Mouse (Mus musculus) neural tube, embryonic 12.5 days (tissue): Measurements from ENCODE around the gene Dppa4. TPM values are rescaled to one million over a fixed set of nuclear protein-coding genes. Genes with fewer than 3 reads are reported as not detected.

ENCODE experiments used
- ATAC-seq: fragments of 200-750 bp; cut with Nextera tagmentation; 2 replicates; pipeline ENCODE4 v1.8.0; 2017; ENCODE audit warnings: low read depth, mild to moderate bottlenecking, moderate TSS enrichment, moderate library complexity; ENCODE audit not compliant: low FRiP score
- H3K27ac ChIP-seq: fragments of 300-500 bp; sonication (generic); 2 replicates; pipeline ENCODE4 v1.5.1; 2016
- H3K27me3 ChIP-seq: fragments of 300-500 bp; sonication (generic); replicated peaks from 2 replicates; pipeline ENCODE4 v1.6.1; 2016; ENCODE audit warnings: mild to moderate bottlenecking
- H3K36me3 ChIP-seq: fragments of 300-500 bp; sonication (generic); 2 replicates; pipeline ENCODE4 v1.6.1; 2016; ENCODE audit warnings: mild to moderate bottlenecking
- H3K4me1 ChIP-seq: fragments of 300-500 bp; sonication (generic); 2 replicates; pipeline ENCODE4 v1.6.1; 2016
- H3K4me2 ChIP-seq: fragments of 300-500 bp; sonication (generic); replicated peaks from 2 replicates; pipeline ENCODE4 v1.6.1; 2016; ENCODE audit warnings: mild to moderate bottlenecking
- H3K4me3 ChIP-seq: fragments of 300-500 bp; sonication (generic); 2 replicates; pipeline ENCODE4 v1.5.1; 2016
- H3K9ac ChIP-seq: fragments of 300-500 bp; sonication (generic); 2 replicates; pipeline ENCODE4 v1.6.1; 2016; ENCODE audit warnings: mild to moderate bottlenecking
- H3K9me3 ChIP-seq: fragments of 300-500 bp; sonication (generic); 2 replicates; pipeline ENCODE4 v1.6.1; 2016; ENCODE audit warnings: mild to moderate bottlenecking
- WGBS: fragments of 180-500 bp; shearing (Covaris S2); methylation state at CpG from one replicate; pipeline ENCODE4 v1.1.7; 2016; 5-methylcytosine and 5-hydroxymethylcytosine counted together
- polyA plus RNA-seq: library from polyadenylated mRNA; unstranded; fragments of >200 nt; fragmentation: Nextera tagmentation; extraction: Ambion mirVana; gene quantifications from 2 replicates; pipeline ENCODE4 v1.2.1, GENCODE M21; 2016

The Dppa4 gene
- polyA plus RNA-seq, result not detected in 2 replicates

- no peak within 1 kb of the TSS for H3K9ac ChIP-seq
- ATAC-seq, result no peak
- no peak within 1 kb of the TSS for H3K4me3 ChIP-seq
- no peaks in the 10 kb centered on the region for H3K27me3 ChIP-seq
- no peaks in the 10 kb centered on the region for H3K4me1 ChIP-seq
- WGBS, result 84% methylated on average over 4 of the region's 4 CpGs
- H3K36me3 ChIP-seq, result no peaks in the 10 kb centered on the region
- H3K9me3 ChIP-seq, result no peaks in the 10 kb centered on the region
- H3K4me2 ChIP-seq, result no peak within 1 kb of the TSS
- no peak within 1 kb of the TSS for H3K27ac ChIP-seq
Measured at GRCm38 (mm10) chr16:48283517-48283916, at the start of gene Dppa4. Gene Dppa4 (plus strand): TSS chr16:48283733.

- Histone ChIP-seq H3K4me3 (no peak overlapping the region), H3K27ac (no peak overlapping the region), H3K9me3 (no peaks in the 10 kb centered on the region), H3K27me3 (no peaks in the 10 kb centered on the region), H3K9ac (no peak overlapping the region), H3K36me3 (no peaks in the 10 kb centered on the region), H3K4me2 (no peak overlapping the region), H3K4me1 (no peaks in the 10 kb centered on the region)
- 81% methylated on average over 1 of the region's 1 CpGs for WGBS
- ATAC-seq, result no peak
Measured at GRCm38 (mm10) chr16:48234999-48235398, 48.5 kb upstream of the Dppa4 start.

GRCm38 (mm10) chr16:48237676-48238075, 45.9 kb upstream of the Dppa4 start:
- Histone ChIP-seq H3K27me3 (no peaks in the 10 kb centered on the region), H3K27ac (no peak overlapping the region), H3K4me2 (no peak overlapping the region), H3K4me3 (no peak overlapping the region), H3K36me3 (no peaks in the 10 kb centered on the region), H3K9ac (no peak overlapping the region), H3K4me1 (no peaks in the 10 kb centered on the region), H3K9me3 (no peaks in the 10 kb centered on the region)
- WGBS, result 94% methylated on average over 7 of the region's 7 CpGs
- ATAC-seq, result no peak

GRCm38 (mm10) chr16:48247044-48247661, 36.4 kb upstream of the Dppa4 start:
- no peak for ATAC-seq

GRCm38 (mm10) chr16:48252824-48253223, 30.7 kb upstream of the Dppa4 start:
- Histone ChIP-seq H3K9ac (no peak overlapping the region), H3K36me3 (no peaks in the 10 kb centered on the region), H3K4me1 (no peaks in the 10 kb centered on the region), H3K27ac (no peak overlapping the region), H3K4me3 (no peak overlapping the region), H3K27me3 (no peaks in the 10 kb centered on the region), H3K4me2 (no peak overlapping the region), H3K9me3 (no peaks in the 10 kb centered on the region)
- 75% methylated on average over 4 of the region's 4 CpGs for WGBS
- ATAC-seq, result no peak

More at GRCm38 (mm10) chr16:48247044-48247661, 36.4 kb upstream of the Dppa4 start:
- Histone ChIP-seq H3K27me3 (no peaks in the 10 kb centered on the region), H3K9ac (no peak overlapping the region), H3K4me3 (no peak overlapping the region), H3K4me1 (no peaks in the 10 kb centered on the region), H3K9me3 (no peaks in the 10 kb centered on the region), H3K4me2 (no peak overlapping the region), H3K27ac (no peak overlapping the region), H3K36me3 (no peaks in the 10 kb centered on the region)
- WGBS, result 91% methylated on average over 2 of the region's 2 CpGs

GRCm38 (mm10) chr16:48254584-48254983, 28.9 kb upstream of the Dppa4 start:
- Histone ChIP-seq H3K27me3 (no peaks in the 10 kb centered on the region), H3K4me1 (no peaks in the 10 kb centered on the region), H3K9me3 (no peaks in the 10 kb centered on the region), H3K27ac (no peak overlapping the region), H3K4me2 (no peak overlapping the region), H3K4me3 (no peak overlapping the region), H3K9ac (no peak overlapping the region), H3K36me3 (no peaks in the 10 kb centered on the region)
- no peak for ATAC-seq
- WGBS, result 91% methylated on average over 5 of the region's 5 CpGs

- H3K27ac ChIP-seq, result no peak overlapping the region
- H3K9me3 ChIP-seq, result no peaks in the 10 kb centered on the region
- no peak overlapping the region for H3K4me3 ChIP-seq
- no peak for ATAC-seq
- no peak overlapping the region for H3K4me2 ChIP-seq
- no peaks in the 10 kb centered on the region for H3K36me3 ChIP-seq
- 95% methylated on average over 4 of the region's 4 CpGs for WGBS
- H3K27me3 ChIP-seq, result no peaks in the 10 kb centered on the region
- no peak overlapping the region for H3K9ac ChIP-seq
- H3K4me1 ChIP-seq, result no peaks in the 10 kb centered on the region
Measured at GRCm38 (mm10) chr16:48259519-48259918, 24.0 kb upstream of the Dppa4 start.

- Histone ChIP-seq H3K4me3 (no peak overlapping the region), H3K27me3 (no peaks in the 10 kb centered on the region), H3K27ac (no peak overlapping the region), H3K4me2 (no peak overlapping the region), H3K36me3 (no peaks in the 10 kb centered on the region), H3K4me1 (no peaks in the 10 kb centered on the region), H3K9ac (no peak overlapping the region), H3K9me3 (no peaks in the 10 kb centered on the region)
- no peak for ATAC-seq
- 88% methylated on average over 1 of the region's 1 CpGs for WGBS
Measured at GRCm38 (mm10) chr16:48262901-48263300, 20.6 kb upstream of the Dppa4 start.

GRCm38 (mm10) chr16:48265856-48266255, 17.7 kb upstream of the Dppa4 start:
- WGBS, result 83% methylated on average over 4 of the region's 4 CpGs
- ATAC-seq, result no peak
- H3K4me1 ChIP-seq, result no peaks in the 10 kb centered on the region

GRCm38 (mm10) chr16:48276940-48277339, 6.6 kb upstream of the Dppa4 start:
- Histone ChIP-seq H3K9ac (no peak overlapping the region), H3K4me2 (no peak overlapping the region), H3K27ac (no peak overlapping the region), H3K9me3 (no peaks in the 10 kb centered on the region), H3K4me3 (no peak overlapping the region), H3K36me3 (no peaks in the 10 kb centered on the region), H3K4me1 (no peaks in the 10 kb centered on the region), H3K27me3 (no peaks in the 10 kb centered on the region)
- 85% methylated on average over 4 of the region's 4 CpGs for WGBS
- ATAC-seq, result no peak

More at GRCm38 (mm10) chr16:48265856-48266255, 17.7 kb upstream of the Dppa4 start:
- Histone ChIP-seq H3K9ac (no peak overlapping the region), H3K4me2 (no peak overlapping the region), H3K9me3 (no peaks in the 10 kb centered on the region), H3K4me3 (no peak overlapping the region), H3K27me3 (no peaks in the 10 kb centered on the region), H3K36me3 (no peaks in the 10 kb centered on the region), H3K27ac (no peak overlapping the region)

GRCm38 (mm10) chr16:48280883-48281282, 2.6 kb upstream of the Dppa4 start:
- Histone ChIP-seq H3K9me3 (no peaks in the 10 kb centered on the region), H3K36me3 (no peaks in the 10 kb centered on the region), H3K9ac (no peak overlapping the region), H3K4me1 (no peaks in the 10 kb centered on the region), H3K27me3 (no peaks in the 10 kb centered on the region), H3K27ac (no peak overlapping the region), H3K4me2 (no peak overlapping the region), H3K4me3 (no peak overlapping the region)
- WGBS, result 92% methylated on average over 4 of the region's 4 CpGs
- no peak for ATAC-seq

- Histone ChIP-seq H3K4me3 (no peak overlapping the region), H3K27ac (no peak overlapping the region), H3K27me3 (no peaks in the 10 kb centered on the region), H3K4me1 (no peaks in the 10 kb centered on the region), H3K36me3 (no peaks in the 10 kb centered on the region), H3K9me3 (no peaks in the 10 kb centered on the region), H3K9ac (no peak overlapping the region), H3K4me2 (no peak overlapping the region)
- no peak for ATAC-seq
- WGBS, result 70% methylated on average over 1 of the region's 1 CpGs
Measured at GRCm38 (mm10) chr16:48282801-48283200, 732 bp upstream of the Dppa4 start.

- H3K4me3 ChIP-seq, result no peak overlapping the region
- no peak overlapping the region for H3K9ac ChIP-seq
- no peaks in the 10 kb centered on the region for H3K27me3 ChIP-seq
- no peaks in the 10 kb centered on the region for H3K4me1 ChIP-seq
- no peak overlapping the region for H3K27ac ChIP-seq
- no peaks in the 10 kb centered on the region for H3K36me3 ChIP-seq
- no peak for ATAC-seq
- H3K4me2 ChIP-seq, result no peak overlapping the region
- no peaks in the 10 kb centered on the region for H3K9me3 ChIP-seq
- WGBS, result 92% methylated on average over 4 of the region's 4 CpGs
Measured at GRCm38 (mm10) chr16:48285517-48285916, 2.0 kb downstream of the Dppa4 start.
